Mouse (Mus musculus) myocyte (in vitro differentiated cells): Measurements from ENCODE around the gene Apba1.

ENCODE experiments used
- MAX ChIP-seq: IDR thresholded peaks from one replicate; pipeline ENCODE4 v1.6.1; 2011; ENCODE audit warnings: low read depth, mild to moderate bottlenecking, control low read depth
- MYOG ChIP-seq, 3 experiments: IDR thresholded peaks; one replicate each; pipeline ENCODE4 v1.6.1; 2011; ENCODE audit warnings: control low read depth in 2 of 3, low read depth in 2 of 3, mild to moderate bottlenecking in 2 of 3; ENCODE audit not compliant: insufficient read length in 2 of 3, control insufficient read depth in 1 of 3, insufficient read depth in 1 of 3
- POLR2A ChIP-seq: IDR thresholded peaks from one replicate; pipeline ENCODE4 v1.6.1; 2011; ENCODE audit warnings: low read depth, mild to moderate bottlenecking, control low read depth, moderate library complexity; ENCODE audit not compliant: insufficient read length
- TCF12 ChIP-seq: IDR thresholded peaks from one replicate; pipeline ENCODE4 v1.6.1; 2011; ENCODE audit warnings: mild to moderate bottlenecking, control low read depth; ENCODE audit not compliant: poor library complexity, insufficient read depth, severe bottlenecking

DNA sequence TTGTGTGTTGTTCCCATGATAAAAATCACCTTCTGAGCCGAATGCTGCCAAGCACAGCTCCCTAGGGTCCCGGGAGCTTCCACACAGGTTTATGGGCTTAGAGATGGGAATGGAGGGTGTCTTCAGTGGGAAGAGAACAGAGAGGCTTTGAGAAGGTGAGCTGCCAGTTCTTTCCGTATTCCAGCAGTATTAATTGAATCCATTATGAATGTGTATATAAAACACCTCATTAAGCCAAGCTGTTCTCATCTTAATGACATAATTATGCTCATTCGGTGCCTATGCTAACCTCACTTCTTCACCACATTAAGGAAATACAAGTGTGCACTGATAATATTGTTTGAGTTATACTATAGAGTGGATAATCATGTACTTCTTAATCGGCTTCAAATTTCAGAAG lies 147.1 kb downstream of the Apba1 start:
- no peak for TF ChIP-seq POLR2A
- TF ChIP-seq MYOG (IDR thresholded peaks at IDR 0.05; ENCODE audit: control insufficient read depth in 1 of 3, insufficient read depth in 1 of 3, insufficient read length in 2 of 3, low read depth in 2 of 3) = no peak
- TF ChIP-seq TCF12 = no peak
- no peak for TF ChIP-seq MAX
